Mouse (Mus musculus) adrenal gland, postnatal 14 days (tissue): ENCODE data around the gene Keap1. TPM values are rescaled to one million over a fixed set of nuclear protein-coding genes. Genes with fewer than 3 reads are reported as not detected.
"Not testable (repeated sequence)": the region's sequence is repeated elsewhere in the genome, so short reads cannot be mapped to it uniquely, and the experiment has no call there.

Source experiments
- DNase-seq: peaks from one replicate; pipeline ENCODE4 v3.0.0; 2021; ENCODE audit warnings: mixed read lengths
- long read RNA-seq, 2 experiments: library from polyadenylated mRNA; stranded (forward); transcript quantifications; one replicate each; pipeline ENCODE4 v2.0.0; 2021
- total RNA-seq: library from RNA; stranded (reverse); gene quantifications from 2 replicates; pipeline ENCODE4 v1.2.3, GENCODE M21; 2021

The Keap1 gene
- total RNA-seq: 42.0 and 42.4 TPM in 2 replicates
- long read RNA-seq, experiment 1, transcript Keap1-204 (6 exons, 2,163 nt): minor isoform, 5 of 49 reads
- long read RNA-seq, experiment 1, transcript Keap1-201 (6 exons, 3,172 nt): major isoform, 24 of 49 reads
- long read RNA-seq, experiment 1, partial matches to known transcripts: 1 of 49 reads
- long read RNA-seq, experiment 1, other reads (novel, unspliced or antisense): 12 of 49 reads
- long read RNA-seq, experiment 2, transcript Keap1-202 (5 exons, 3,614 nt): minor isoform, 5 of 39 reads
- long read RNA-seq, experiment 2, transcript Keap1-201 (6 exons, 3,172 nt): major isoform, 16 of 39 reads
- long read RNA-seq, experiment 2, partial matches to known transcripts: 4 of 39 reads
- long read RNA-seq, experiment 2, other reads (novel, unspliced or antisense): 12 of 39 reads

DNA sequence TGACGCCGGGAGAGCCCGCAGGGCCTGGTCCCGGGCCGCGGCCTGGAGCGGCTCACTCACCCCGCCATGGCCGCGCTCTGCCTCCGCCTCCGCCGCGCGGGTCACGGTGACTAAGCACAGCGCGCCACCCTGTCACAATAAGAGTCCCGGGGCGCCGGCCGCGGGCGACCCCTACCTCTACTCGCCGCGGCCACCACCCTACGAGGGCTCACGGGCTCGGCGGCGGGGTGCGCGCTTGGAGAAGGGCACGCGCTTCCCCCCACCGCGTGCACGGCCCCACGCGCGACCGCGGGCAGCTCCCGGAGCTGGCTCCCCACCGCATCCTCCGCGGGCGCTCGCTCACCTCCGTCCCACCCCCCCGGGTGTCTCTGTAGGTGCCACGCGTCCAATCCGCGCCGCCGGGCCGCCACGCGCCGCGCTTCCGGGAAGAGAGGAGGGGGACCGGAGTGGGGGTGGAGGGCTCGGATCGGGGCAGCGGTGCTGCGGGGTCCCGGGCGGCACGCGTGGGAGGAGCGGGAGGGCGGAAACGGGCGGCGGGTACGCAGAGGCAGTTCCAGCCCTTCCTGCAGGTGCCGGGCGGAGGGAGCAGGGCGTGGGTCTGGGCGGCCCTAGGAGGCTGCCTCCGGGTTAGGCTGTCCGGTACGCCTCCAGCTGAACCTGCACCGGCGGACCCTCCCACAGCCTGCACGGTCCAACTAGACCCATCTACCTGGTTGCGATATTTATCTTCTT is at the start of gene Keap1:
Gene Keap1, minus strand, starts transcription at position 629 of the 732 bp plus-strand sequence.
- peak; percentile 91 for DNase-seq

DNA sequence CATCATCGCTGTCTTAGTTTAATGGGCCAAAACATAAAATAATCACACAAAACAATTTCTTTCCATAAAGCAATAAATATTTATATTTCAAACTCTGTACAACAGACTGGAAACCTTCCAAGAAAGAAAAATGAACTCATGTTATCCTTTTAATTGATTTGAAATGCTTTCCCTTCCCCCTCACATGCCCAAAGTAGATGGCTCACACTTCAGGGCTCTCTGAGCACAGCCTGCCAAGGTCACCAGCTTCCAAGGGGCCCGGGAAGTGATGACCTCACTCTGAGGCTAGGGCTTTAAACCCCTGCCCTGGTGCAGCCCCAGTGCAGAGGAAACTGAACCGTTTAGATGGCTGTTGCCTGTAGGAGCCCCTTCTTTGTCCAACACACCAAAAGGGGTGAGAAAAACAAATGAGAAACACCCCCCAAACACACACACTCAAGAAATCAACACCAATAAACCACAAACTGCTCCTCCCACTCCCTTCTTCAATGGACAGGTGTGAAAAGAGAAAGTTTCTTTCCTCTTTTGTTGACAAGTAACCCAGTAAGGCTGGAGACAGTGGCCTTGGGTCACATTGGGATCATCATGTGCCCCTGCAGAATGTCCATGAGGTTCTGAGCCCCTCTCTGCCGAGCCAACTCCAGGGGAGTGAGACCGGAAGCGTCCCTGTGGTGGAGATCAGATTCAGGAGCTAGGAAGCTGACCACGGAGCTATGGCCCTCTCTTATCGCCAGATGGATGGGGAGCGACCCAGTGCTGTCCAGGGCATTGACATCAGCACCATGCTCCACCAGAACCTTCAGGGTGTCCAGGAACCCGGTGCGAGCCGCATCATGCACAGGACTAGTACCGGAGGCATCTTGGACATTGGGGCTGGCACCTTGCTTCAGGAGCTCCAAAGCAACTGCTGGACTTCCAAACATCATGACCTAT is 49.5 kb upstream of the Keap1 start:
- DNase-seq: peak; percentile 58

GRCm38 (mm10) chr9:21287571-21288402 is 48.6 kb upstream of the Keap1 start, which contains the start of gene Kri1:
Kri1 (minus strand) TSS chr9:21287969.
- DNase-seq: peak; percentile 99

- no peak for DNase-seq
Measured at GRCm38 (mm10) chr9:21286753-21287152, 47.6 kb upstream of the Keap1 start.

DNA sequence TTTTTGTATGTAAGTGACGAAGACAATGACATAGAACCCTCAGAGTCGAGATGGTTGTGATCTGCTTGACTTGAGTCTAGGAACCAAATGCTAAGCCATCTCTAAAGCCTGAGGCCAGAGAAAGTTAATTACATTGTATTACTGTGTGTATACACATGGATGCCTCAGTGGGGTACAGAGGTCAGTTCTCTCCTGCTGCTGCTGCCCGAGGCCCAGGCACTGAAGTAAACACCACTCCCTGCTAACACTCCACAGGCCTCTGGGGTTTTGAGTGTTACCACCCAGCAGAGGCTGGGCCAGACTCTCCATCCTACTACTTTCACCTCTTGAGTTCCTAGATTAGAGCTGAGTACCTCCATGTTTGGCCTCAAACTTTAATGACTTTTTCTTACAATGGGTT is 44.8 kb upstream of the Keap1 start:
- DNase-seq: no peak

DNA sequence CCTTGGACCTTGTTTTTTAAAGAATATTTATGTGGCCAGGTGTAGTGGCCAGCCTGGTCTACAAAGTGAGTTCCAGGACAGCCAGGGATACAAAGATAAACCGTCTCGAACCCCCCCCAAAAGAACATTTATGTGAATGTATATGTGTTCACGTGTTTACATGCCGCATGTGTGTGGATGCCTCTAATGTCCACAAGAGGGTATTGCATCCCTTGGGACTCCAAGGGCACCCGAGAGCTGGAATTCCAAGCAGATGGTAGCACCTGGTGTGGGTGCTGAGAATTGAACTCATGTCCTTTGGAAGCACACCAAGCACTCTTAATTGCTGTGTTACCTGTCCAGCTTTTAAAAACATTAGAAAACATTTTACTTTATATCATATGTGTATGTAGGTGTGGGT is 44.4 kb upstream of the Keap1 start:
- no peak for DNase-seq

- DNase-seq: peak; percentile 63
Measured at GRCm38 (mm10) chr9:21277776-21278175, 38.6 kb upstream of the Keap1 start.

- DNase-seq: no peak
Measured at GRCm38 (mm10) chr9:21276307-21276706, 37.1 kb upstream of the Keap1 start.

DNA sequence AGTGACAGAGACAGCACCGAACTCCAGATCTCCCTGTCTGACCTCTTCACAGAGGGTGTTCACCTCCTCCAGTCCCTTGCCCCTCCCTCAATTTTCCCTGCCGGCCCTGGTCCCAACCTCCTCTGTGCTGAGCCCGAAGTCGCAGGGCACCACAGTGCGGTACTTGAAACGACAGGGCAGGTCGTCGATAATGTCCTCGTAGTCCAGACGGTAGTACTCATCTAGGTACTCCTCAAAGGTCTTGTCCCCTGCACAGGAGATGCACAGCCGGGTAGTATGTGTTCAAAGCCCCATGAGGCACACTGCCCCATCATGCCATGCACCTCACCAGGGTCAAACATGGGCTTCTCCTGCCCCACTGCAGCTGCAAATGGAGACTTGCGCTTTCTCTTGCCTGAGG is 36.6 kb upstream of the Keap1 start:
- no peak for DNase-seq

DNA sequence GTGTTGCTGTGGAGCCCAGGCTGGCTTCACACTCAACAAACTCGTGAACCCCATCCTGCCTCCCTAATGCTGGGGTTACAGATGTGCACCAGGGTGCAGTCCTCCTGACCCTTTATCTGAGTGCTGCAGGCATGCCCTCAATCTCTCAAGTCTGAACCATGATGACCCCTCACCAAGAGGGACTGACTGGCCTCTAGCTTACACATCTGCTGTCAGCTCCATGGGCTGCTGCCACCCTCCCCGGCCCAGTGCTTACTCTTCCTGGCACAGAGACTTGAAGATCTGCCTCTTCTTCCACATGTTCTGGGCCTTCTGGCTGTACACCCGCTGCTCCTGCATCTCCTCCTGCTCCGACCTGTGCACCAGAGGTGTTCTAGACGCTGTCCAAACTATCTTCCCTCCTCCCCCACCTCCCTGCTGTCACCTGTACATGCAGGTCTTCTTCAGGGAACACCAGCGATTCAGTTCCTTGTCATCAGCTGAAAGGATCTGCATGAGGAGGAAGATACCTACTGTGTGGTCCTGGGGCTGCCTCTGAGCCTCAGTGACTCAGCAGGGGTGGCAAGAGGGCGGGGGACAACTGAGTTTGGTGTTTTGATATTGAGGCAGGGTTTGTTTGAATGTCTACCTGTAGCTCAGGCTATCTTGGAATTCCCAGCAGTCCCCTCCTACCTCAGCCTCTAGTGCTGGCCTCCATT is 36.0 kb upstream of the Keap1 start:
- no peak for DNase-seq

DNA sequence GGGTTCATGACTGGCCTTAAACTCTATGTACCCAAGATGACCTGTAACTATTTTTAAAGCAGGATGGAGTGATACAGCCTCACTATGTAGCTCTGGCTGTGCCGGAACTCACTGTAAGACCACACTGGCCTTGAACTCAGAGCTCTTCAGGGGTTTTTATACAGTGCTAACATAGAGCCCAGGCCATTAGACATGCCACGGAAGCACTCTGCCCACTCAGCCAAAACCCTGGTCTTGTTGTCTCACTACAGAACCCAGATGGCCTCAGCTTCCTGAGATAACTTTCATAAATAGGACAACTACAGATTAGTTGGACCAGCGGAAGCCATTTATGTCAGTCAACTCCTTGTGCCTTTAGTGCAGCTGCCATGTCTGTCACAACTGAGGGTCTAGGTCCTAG is 35.2 kb upstream of the Keap1 start:
- DNase-seq: no peak

GRCm38 (mm10) chr9:21273520-21274228 is 34.5 kb upstream of the Keap1 start:
- DNase-seq: no peak

DNA sequence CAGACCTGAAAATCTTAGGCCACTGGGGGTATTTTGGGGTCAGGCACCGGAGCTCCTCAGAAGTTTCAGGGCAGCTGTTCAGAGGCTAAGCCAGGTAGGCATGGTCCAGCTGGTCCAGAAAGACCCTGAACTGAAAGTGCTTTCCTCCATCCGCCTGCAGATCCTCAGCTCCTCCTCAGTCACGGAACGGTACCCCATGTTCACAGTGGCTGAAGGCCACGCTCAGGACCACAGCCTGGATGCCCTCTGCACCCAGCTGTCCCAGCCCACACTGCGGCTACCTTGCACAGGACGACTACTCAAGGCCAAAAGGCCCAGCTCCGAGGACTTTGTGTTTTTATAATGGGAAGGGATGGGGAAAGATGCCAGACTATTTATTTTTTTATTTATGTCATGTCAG is 33.9 kb upstream of the Keap1 start:
- no peak for DNase-seq

- no peak for DNase-seq
Measured at GRCm38 (mm10) chr9:21272391-21272790, 33.2 kb upstream of the Keap1 start.

DNA sequence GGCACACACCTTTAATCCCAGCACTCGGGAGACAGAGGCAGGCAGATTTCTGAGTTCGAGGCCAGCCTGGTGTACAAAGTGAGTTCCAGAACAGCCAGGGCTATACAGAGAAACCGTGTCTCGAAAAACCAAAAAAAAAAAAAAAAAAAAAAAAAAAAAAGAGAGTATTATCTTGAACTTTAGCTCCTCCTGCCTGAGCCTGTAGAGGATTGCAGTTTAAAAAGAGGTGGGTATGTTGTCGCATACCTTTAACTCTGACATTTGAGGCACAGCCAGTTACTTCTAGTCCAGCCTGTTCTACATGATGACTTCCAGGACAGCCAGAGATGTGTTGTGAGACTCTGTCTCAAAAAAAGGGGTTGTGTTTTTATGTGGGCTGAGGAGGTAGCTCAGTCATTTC is 30.4 kb upstream of the Keap1 start:
- not testable (repeated sequence) for DNase-seq

GRCm38 (mm10) chr9:21268305-21268704 is 29.1 kb upstream of the Keap1 start:
- no peak for DNase-seq

DNA sequence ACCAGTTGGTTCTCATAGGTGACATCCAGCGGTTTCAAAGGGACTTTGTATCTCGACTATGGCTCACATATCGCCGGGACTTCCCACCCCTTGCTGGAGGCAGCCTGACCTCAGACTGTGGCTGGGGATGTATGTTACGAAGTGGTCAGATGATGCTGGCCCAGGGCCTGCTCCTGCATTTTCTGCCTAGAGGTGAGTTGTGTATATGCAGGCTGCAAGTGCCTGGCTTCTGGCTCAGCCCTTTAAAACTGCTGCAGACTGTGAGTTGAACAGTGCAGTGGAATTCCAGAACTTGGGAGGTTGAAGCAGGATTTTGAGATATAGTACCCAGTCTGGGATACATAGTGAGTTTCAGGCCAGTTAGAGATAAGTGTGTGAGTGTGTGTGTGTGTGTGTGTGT is 27.7 kb upstream of the Keap1 start:
- DNase-seq: no peak

DNA sequence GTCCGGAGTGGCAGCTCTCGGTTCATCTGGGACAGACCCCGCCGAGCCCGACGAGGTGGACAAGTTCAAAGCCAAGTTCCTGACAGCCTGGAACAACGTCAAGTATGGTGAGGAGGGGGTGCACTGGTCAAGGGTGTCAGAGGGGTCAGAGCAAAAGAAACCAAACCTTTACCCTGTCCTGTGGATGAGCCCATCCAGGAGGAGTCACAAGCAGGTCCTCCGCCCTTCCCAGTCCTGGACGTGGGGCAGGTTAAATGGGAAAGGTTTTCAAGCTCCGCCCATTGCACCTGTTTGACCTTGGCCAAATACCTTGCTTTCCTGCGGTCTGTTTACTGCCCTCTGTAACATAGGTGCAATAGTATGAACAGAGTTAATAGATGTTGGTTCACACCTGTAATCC is 26.4 kb upstream of the Keap1 start:
- DNase-seq: no peak

GRCm38 (mm10) chr9:21265000-21265561 is 25.9 kb upstream of the Keap1 start, which contains the start of gene Atg4d:
Atg4d (plus strand) TSS chr9:21265293.
- DNase-seq: peak; percentile 100
